Mouse (Mus musculus): Measurements from ENCODE around the gene Gdf11.

The Gdf11 gene

GRCm38 (mm10) chr10:128895437-128895836 is 3.9 kb upstream of the Gdf11 start:
- peak; percentile 71 for ATAC-seq (ENCODE audit: low TSS enrichment)

GRCm38 (mm10) chr10:128892246-128892645 is 728 bp upstream of the Gdf11 start:
- ATAC-seq (ENCODE audit: low TSS enrichment), result no peak

- no peak for ATAC-seq (ENCODE audit: low TSS enrichment)
These were observed 879 bp downstream of the Gdf11 start for GRCm38 (mm10) chr10:128890383-128891295.

- ATAC-seq (ENCODE audit: low TSS enrichment), result no peak
These were observed 1.7 kb downstream of the Gdf11 start for GRCm38 (mm10) chr10:128889846-128890245.

- no peak for ATAC-seq (ENCODE audit: low TSS enrichment)
These were observed 2.3 kb downstream of the Gdf11 start for GRCm38 (mm10) chr10:128888941-128889827.

- no peak for ATAC-seq (ENCODE audit: low TSS enrichment)
These were observed 9.5 kb downstream of the Gdf11 start for GRCm38 (mm10) chr10:128882067-128882466.

GRCm38 (mm10) chr10:128878811-128879210 is 12.7 kb downstream of the Gdf11 start:
- no peak for ATAC-seq (ENCODE audit: low TSS enrichment)

GRCm38 (mm10) chr10:128878291-128878690 is 13.2 kb downstream of the Gdf11 start:
- peak; percentile 83 for ATAC-seq (ENCODE audit: low TSS enrichment)

GRCm38 (mm10) chr10:128870341-128870740 is 21.2 kb downstream of the Gdf11 start:
- no peak for ATAC-seq (ENCODE audit: low TSS enrichment)

- no peak for ATAC-seq (ENCODE audit: low TSS enrichment)
These were observed 25.0 kb downstream of the Gdf11 start for GRCm38 (mm10) chr10:128866518-128866917.

GRCm38 (mm10) chr10:128866042-128866441 is 25.5 kb downstream of the Gdf11 start:
- ATAC-seq (ENCODE audit: low TSS enrichment), result no peak

GRCm38 (mm10) chr10:128861176-128861575 is 30.3 kb downstream of the Gdf11 start:
- no peak for ATAC-seq (ENCODE audit: low TSS enrichment)

- ATAC-seq (ENCODE audit: low TSS enrichment), result no peak
These were observed 41.2 kb downstream of the Gdf11 start for GRCm38 (mm10) chr10:128850339-128850738.

- no peak for ATAC-seq (ENCODE audit: low TSS enrichment)
These were observed 43.1 kb downstream of the Gdf11 start for GRCm38 (mm10) chr10:128848426-128848825.

GRCm38 (mm10) chr10:128846664-128847063 is 44.9 kb downstream of the Gdf11 start:
- ATAC-seq (ENCODE audit: low TSS enrichment), result no peak

GRCm38 (mm10) chr10:128845516-128845915 is 46.0 kb downstream of the Gdf11 start:
- ATAC-seq (ENCODE audit: low TSS enrichment), result no peak; the same call in 1 of the 2 replicates

GRCm38 (mm10) chr10:128843260-128843659 is 48.3 kb downstream of the Gdf11 start:
- no peak for ATAC-seq (ENCODE audit: low TSS enrichment)

GRCm38 (mm10) chr10:128840612-128841011 is 50.9 kb downstream of the Gdf11 start:
- ATAC-seq (ENCODE audit: low TSS enrichment), result no peak

- no peak for ATAC-seq (ENCODE audit: low TSS enrichment)
These were observed 52.1 kb downstream of the Gdf11 start for GRCm38 (mm10) chr10:128839434-128839833.

- ATAC-seq (ENCODE audit: low TSS enrichment), result no peak
These were observed 54.1 kb downstream of the Gdf11 start for GRCm38 (mm10) chr10:128837400-128837799.

All from frontal cortex, adult (tissue).